In genomic region chr9:114390749-114391075, GRCm38 (mm10) we compare ENCODE assay signal across 8 mouse cellular contexts. TPM values are rescaled to one million over a fixed set of nuclear protein-coding genes. Genes with fewer than 3 reads are reported as not detected.
DNase-seq lines count a peak whose midpoint lies in the region; ATAC-seq and TF ChIP-seq lines count a peak whose summit lies in the region.

No protein-coding gene starts in this region.

- peaks cover 4% of the 10 kb centered on the region; the same call in 1 of the 2 replicates for H3K36me3 ChIP-seq in heart, embryonic 14.5 days (ENCODE audit: control insufficient read depth, insufficient read depth, low read length)
- 0 out of 2 replicates have a peak, but pooled peaks cover 3% of the 10 kb centered on the region for H3K36me3 ChIP-seq in ES-E14 (ENCODE audit: control insufficient read depth, insufficient read depth, low read length, poor library complexity, severe bottlenecking)
- no peaks in the 10 kb centered on the region for H3K36me3 ChIP-seq in hindbrain, embryonic 11.5 days (ENCODE audit: control insufficient read depth, insufficient read depth, low read length)

- H3K27me3 ChIP-seq in heart, embryonic 14.5 days (ENCODE audit: control insufficient read depth, insufficient read depth, low read length), result no peaks in the 10 kb centered on the region
- H3K27me3 ChIP-seq in hindbrain, embryonic 11.5 days (ENCODE audit: control insufficient read depth, insufficient read depth, low read length), result no peaks in the 10 kb centered on the region

- WGBS in heart, embryonic 14.5 days, result 2% methylated on average over 10 of the region's 10 CpGs
- 8% methylated on average over 10 of the region's 10 CpGs for WGBS in hindbrain, embryonic 11.5 days

- no peak for DNase-seq in heart, adult 18-20 months
- no peak for DNase-seq in ES-E14 (ENCODE audit: low read depth, low spot score)
- DNase-seq in hindbrain, embryonic 11.5 days (ENCODE audit: low spot score), result no peak
- no peak for DNase-seq in embryo, embryonic 11 days
- no peak for DNase-seq in frontal cortex, adult 2 months (ENCODE audit: extremely low spot score in 1 of 2, low spot score in 1 of 2)
- DNase-seq in adrenal gland, postnatal 4 days (ENCODE audit: low spot score in 2 of 2), result no peak

- H3K4me1 ChIP-seq in heart, embryonic 14.5 days (ENCODE audit: control insufficient read depth in 2 of 2, insufficient read depth in 2 of 2, low read length in 2 of 2), result peaks cover 20 to 23% of the 10 kb centered on the region in 2 experiments
- H3K4me1 ChIP-seq in ES-E14 (ENCODE audit: control insufficient read depth in 2 of 2, insufficient read depth in 2 of 2, low read length in 2 of 2, poor library complexity in 1 of 2), result peaks cover 6 to 22% of the 10 kb centered on the region in 2 experiments
- H3K4me1 ChIP-seq in hindbrain, embryonic 11.5 days (replicated peaks; ENCODE audit: control insufficient read depth, insufficient read depth, low read length), result no peaks in the 10 kb centered on the region

- peak overlapping the region; percentile 85 for H3K4me2 ChIP-seq in heart, embryonic 14.5 days (ENCODE audit: low read length)
- H3K4me2 ChIP-seq in hindbrain, embryonic 11.5 days (replicated peaks; ENCODE audit: low read depth, low read length), result peak overlapping the region; percentile 90

- H3K9me3 ChIP-seq in heart, embryonic 14.5 days (ENCODE audit: control insufficient read depth, low read length), result no peaks in the 10 kb centered on the region
- no peaks in the 10 kb centered on the region for H3K9me3 ChIP-seq in ES-E14 (ENCODE audit: control insufficient read depth, insufficient read depth, low read depth, low read length)
- H3K9me3 ChIP-seq in hindbrain, embryonic 11.5 days (ENCODE audit: control insufficient read depth, low read length), result no peaks in the 10 kb centered on the region

- peak overlapping the region in 1 of 2 experiments; percentile 87; a peak in 2 of 4 replicates for H3K27ac ChIP-seq in heart, embryonic 14.5 days (replicated peaks in 1 of 2; ENCODE audit: control insufficient read depth in 1 of 2, insufficient read depth in 1 of 2, low read depth in 2 of 2, low read length in 2 of 2)
- H3K27ac ChIP-seq in ES-E14 (ENCODE audit: insufficient read depth, low read depth, low read length, poor library complexity, severe bottlenecking), result peak overlapping the region; percentile 83; the same call in 1 of the 2 replicates
- H3K27ac ChIP-seq in hindbrain, embryonic 11.5 days (ENCODE audit: low read depth, low read length), result no peak overlapping the region; the same call in 1 of the 2 replicates

- no peak for ATAC-seq in heart, embryonic 14.5 days (ENCODE audit: insufficient number of reproducible peaks, insufficient read depth, low FRiP score, low read depth)
- ATAC-seq in hindbrain, embryonic 11.5 days (ENCODE audit: low FRiP score), result no peak
- ATAC-seq in megakaryocyte, adult 5-6 weeks (ENCODE audit: poor library complexity, severe bottlenecking), result peak; percentile 1; the same call in 1 of the 2 replicates

- H3K4me3 ChIP-seq in heart, embryonic 14.5 days (ENCODE audit: control insufficient read depth in 1 of 2, insufficient read depth in 1 of 2, low read depth in 1 of 2, low read length in 2 of 2), result peak overlapping the region; percentile 62 to 88
- peak overlapping the region; percentile 83 to 89 for H3K4me3 ChIP-seq in ES-E14 (ENCODE audit: insufficient read depth in 1 of 2, low read depth in 1 of 2, low read length in 2 of 2, poor library complexity in 1 of 2, severe bottlenecking in 1 of 2)
- peak overlapping the region; percentile 74 for H3K4me3 ChIP-seq in hindbrain, embryonic 11.5 days (ENCODE audit: low read depth, low read length)

- H3K9ac ChIP-seq in heart, embryonic 14.5 days (ENCODE audit: low read length), result peak overlapping the region; percentile 92
- H3K9ac ChIP-seq in ES-E14 (ENCODE audit: insufficient read depth, low read depth, low read length, poor library complexity, severe bottlenecking), result peak overlapping the region; percentile 91
- peak overlapping the region; percentile 83 for H3K9ac ChIP-seq in hindbrain, embryonic 11.5 days (ENCODE audit: low read depth, low read length)

- in situ Hi-C loops in ES-E14 (cut with MboI; ENCODE audit: low sequenced_read_pairs in 2 of 2, unreplicated experiment in 2 of 2), result no loop called here

TF ChIP-seq in ES-E14, 5 proteins besides CTCF, POLR2A, EP300 and RAD21:
- no peak for TF ChIP-seq CHD2 (IDR thresholded peaks at IDR 0.05; ENCODE audit: low read depth, low read length)
- no peak for TF ChIP-seq HCFC1 (IDR thresholded peaks at IDR 0.05; ENCODE audit: borderline replicate concordance, insufficient read depth, low read length)
- TF ChIP-seq ZNF384 (IDR thresholded peaks at IDR 0.05; ENCODE audit: low read depth, low read length), result no peak
- TF ChIP-seq MAFK (IDR thresholded peaks at IDR 0.05; ENCODE audit: insufficient read depth, low read depth, low read length), result no peak
- no peak for TF ChIP-seq ZC3H11A (IDR thresholded peaks at IDR 0.05; ENCODE audit: borderline replicate concordance, low read depth, low read length)

RNA-seq across cellular contexts. Expression of gene Crtap, which starts 0.2 kb away (rescaled TPM):
- polyA plus RNA-seq in heart, embryonic 14.5 days (2014; fragmentation: Nextera tagmentation; extraction: Ambion mirVana), result 145 and 156 TPM in 2 replicates
- total RNA-seq in heart, adult 18-20 months (2021), result 10 to 100 TPM; 32.0 to 37.2 TPM
- 106 and 148 TPM in 2 replicates for total RNA-seq in ES-E14 (2012; rRNA removed)
- 56.5 and 57.8 TPM in 2 replicates for polyA plus RNA-seq in hindbrain, embryonic 11.5 days (2014; fragmentation: Nextera tagmentation; extraction: Ambion mirVana)
- total RNA-seq in megakaryocyte, adult 5-6 weeks (2015), result 23.8 and 32.6 TPM in 2 replicates
- total RNA-seq in megakaryocyte, adult 5-6 weeks (2017), result 5.6 and 13.1 TPM in 2 replicates
- 15.5 and 16.4 TPM in 2 replicates for polyA plus RNA-seq in frontal cortex, adult 2 months (2012; rRNA removed)
- 100 to 1,000 TPM; 155 to 160 TPM for total RNA-seq in adrenal gland, postnatal 4 days (2021)

RNA-seq across cellular contexts. Expression of gene Glb1, which starts 10.2 kb away (rescaled TPM):
- polyA plus RNA-seq in heart, embryonic 14.5 days (2014; fragmentation: Nextera tagmentation; extraction: Ambion mirVana), result 53.2 and 54.5 TPM in 2 replicates
- total RNA-seq in heart, adult 18-20 months (2021), result 10 to 100 TPM; 13.9 to 15.1 TPM
- 36.0 and 44.6 TPM in 2 replicates for total RNA-seq in ES-E14 (2012; rRNA removed)
- polyA plus RNA-seq in hindbrain, embryonic 11.5 days (2014; fragmentation: Nextera tagmentation; extraction: Ambion mirVana), result 21.9 and 26.6 TPM in 2 replicates
- 29.8 TPM in 2 replicates for total RNA-seq in megakaryocyte, adult 5-6 weeks (2015)
- total RNA-seq in megakaryocyte, adult 5-6 weeks (2017), result 21.2 and 24.5 TPM in 2 replicates
- polyA plus RNA-seq in frontal cortex, adult 2 months (2012; rRNA removed), result 23.3 and 23.9 TPM in 2 replicates
- total RNA-seq in adrenal gland, postnatal 4 days (2021), result 10 to 100 TPM; 38.7 to 45.5 TPM

RNA-seq across cellular contexts. Expression of gene Tmppe, which starts 10.2 kb away (rescaled TPM):
- 3.0 and 4.4 TPM in 2 replicates for polyA plus RNA-seq in heart, embryonic 14.5 days (2014; fragmentation: Nextera tagmentation; extraction: Ambion mirVana)
- total RNA-seq in heart, adult 18-20 months (2021), result 1 to 10 TPM; 3.3 to 3.8 TPM
- 37.3 and 47.1 TPM in 2 replicates for total RNA-seq in ES-E14 (2012; rRNA removed)
- polyA plus RNA-seq in hindbrain, embryonic 11.5 days (2014; fragmentation: Nextera tagmentation; extraction: Ambion mirVana), result 2.4 and 3.1 TPM in 2 replicates
- total RNA-seq in megakaryocyte, adult 5-6 weeks (2015), result 1.2 and 2.4 TPM in 2 replicates
- total RNA-seq in megakaryocyte, adult 5-6 weeks (2017), result 4.6 and 6.9 TPM in 2 replicates
- polyA plus RNA-seq in frontal cortex, adult 2 months (2012; rRNA removed), result 4.0 and 4.9 TPM in 2 replicates
- total RNA-seq in adrenal gland, postnatal 4 days (2021), result 10 to 100 TPM; 10.6 to 10.8 TPM
